Mouse (Mus musculus) fat pad, adult 2 months (tissue): ENCODE measurements around the gene Wbp11.
A peak's percentile ranks its signal among the peaks of the same experiment; 100 is the strongest.

Experiments used
- DNase-seq: peaks from one replicate; pipeline ENCODE4 v3.0.0-alpha.2; 2011; ENCODE audit warnings: low read depth, low spot score; ENCODE audit errors: extremely low read depth

Gene Wbp11

DNA sequence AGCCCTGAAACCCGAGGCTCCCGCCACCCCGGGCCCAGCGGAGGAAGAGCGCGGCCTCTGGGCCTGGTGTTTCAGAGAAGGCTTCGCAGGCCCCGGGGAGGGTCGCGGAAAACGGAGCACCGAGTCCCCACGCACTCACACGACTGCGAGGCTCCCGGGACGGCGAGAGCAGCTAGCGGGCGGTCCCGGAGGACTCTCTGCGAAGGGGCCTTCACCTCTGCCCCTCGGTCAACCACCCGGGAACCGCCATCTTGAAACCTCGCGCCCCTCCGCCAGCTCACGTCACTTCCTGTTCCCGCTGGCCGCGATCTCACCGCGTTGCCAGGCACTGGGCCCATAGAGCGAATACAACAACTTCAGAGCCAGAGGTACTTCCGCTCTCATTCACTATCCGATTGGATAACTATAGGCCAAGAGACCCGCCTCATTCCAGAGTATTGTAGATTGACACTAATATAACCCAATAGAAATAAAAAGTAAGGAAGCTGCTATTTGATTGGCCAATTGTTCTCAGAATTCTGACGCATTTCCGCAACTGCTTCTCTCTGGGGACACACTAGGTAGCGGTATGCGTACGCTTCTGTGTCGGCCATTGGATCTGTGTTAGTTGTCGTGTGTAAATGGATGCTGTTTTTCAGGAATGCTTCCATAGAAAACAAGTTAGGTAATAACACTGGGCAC lies at the start of gene Wbp11:
Wbp11 (minus strand) TSS at position 353 of the 681 bp plus-strand sequence.
- DNase-seq, result peak; percentile 96

DNA sequence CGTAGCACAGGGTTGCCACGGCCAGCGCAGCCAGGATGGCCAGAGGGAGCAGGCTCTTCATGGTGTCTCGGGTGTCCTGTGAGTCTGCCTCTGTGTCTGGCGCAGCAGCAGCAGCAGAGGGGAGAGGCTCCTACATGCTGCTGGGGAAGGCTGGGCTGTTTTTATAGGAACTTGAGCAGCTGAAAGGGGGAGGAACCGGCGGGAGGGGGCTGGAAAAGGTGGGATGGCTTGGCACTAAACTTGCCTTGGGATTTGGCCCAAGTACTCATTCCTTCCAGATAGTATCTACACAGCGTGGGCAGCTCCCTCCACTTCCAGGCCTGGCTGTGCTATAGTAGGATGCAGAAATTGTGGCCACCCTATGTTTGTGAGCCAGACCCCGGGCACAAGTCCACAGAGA lies 47.6 kb upstream of the Wbp11 start, which contains the start of gene Mgp:
Mgp (minus strand) TSS at position 154 of the 400 bp plus-strand sequence.
- no peak for DNase-seq

DNA sequence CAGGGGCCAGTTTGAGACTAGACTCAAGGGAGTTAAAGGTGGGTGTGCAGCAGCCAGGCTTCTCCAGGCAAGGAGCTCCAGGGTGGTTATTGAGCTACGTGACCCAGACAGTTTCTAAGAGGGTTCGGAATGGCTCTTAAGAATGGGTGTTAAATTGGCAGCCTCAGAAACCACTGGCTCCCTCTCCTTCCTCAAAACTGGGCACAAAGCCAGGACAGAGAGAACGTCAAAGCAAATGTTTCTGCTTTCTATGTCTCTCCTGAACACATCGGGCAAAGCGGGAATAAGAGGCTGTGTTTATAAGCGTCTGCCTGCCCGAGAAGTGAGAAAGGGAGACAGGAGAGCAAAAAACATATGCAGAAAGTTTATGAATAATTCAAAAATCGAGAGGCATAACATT lies 46.6 kb upstream of the Wbp11 start:
- no peak for DNase-seq

DNA sequence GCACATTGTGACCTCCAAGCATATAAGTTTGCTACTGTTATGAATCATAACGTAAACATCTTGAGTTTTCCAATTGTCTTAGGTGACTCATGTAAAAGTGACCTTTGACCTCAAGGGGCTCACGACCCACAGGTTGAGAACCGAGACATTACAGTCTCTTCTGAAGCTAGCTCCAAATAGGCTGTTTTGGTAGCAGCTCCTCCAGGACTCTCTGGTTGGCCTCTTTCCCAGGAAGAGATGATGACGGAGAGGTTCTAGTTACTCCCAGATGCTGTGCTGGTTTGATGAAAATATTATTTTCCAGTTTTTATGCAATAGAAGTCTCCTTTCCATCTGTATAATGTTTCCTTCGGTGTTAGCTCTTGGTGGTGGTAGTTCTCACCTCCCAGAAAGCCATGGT lies 40.9 kb upstream of the Wbp11 start:
- DNase-seq, result no peak

DNA sequence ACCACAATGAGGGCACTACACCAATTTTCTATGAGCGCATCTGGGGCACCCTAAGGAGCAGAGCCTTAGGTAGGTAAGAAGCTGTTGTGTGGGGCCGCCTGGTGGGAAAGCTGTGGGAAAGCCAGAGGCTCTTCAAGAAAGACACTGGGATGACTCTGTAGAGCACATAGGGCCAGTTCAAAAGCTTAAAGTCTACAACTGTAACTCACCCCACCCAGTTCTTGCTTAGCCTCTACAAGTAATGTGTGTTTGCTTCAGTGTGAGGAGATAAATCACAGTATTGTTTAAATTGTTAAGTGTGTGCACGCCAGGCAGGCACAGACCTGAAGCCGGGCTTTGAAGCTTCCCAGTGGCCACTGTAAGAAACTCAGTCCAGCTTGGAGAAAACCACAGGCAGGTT lies 38.1 kb upstream of the Wbp11 start:
- no peak for DNase-seq

DNA sequence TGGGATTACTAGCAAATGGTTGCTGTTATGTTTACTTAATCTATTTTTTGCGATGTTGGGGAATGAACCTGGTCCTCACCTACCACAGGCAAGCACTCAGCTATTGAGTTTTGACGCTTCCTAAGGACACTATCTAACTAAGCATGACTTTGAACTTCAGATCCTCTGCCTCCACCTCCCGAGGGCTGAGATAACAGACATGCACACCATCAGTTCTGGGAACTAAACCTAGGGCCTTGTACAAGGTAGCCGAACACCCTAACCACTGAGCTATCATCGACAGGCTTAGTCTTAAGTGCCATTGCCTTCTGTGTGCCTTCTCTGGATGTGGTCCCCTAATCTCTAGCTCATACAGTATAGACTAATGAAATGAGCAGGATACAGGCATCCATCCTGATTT lies 37.3 kb upstream of the Wbp11 start:
- no peak for DNase-seq

DNA sequence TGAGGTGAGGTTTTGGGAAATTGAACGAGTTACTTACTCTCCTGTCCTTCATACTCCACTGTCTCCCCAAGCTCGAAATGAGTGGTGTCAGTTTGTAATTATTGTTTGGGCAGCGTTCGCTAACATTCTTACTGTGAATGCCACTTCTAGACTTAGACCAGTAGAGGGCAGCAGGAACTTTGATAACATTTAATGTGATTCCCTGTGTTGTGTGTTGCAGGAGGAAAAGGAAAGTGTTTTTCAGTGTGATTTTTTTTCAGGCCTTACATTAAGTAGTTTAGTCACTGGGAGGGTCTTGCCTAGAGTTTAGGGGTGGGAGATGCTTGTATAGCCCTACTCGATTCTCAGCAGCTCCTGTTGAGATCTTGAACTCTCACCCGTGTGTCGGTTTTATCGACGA lies 33.0 kb upstream of the Wbp11 start:
- no peak for DNase-seq

DNA sequence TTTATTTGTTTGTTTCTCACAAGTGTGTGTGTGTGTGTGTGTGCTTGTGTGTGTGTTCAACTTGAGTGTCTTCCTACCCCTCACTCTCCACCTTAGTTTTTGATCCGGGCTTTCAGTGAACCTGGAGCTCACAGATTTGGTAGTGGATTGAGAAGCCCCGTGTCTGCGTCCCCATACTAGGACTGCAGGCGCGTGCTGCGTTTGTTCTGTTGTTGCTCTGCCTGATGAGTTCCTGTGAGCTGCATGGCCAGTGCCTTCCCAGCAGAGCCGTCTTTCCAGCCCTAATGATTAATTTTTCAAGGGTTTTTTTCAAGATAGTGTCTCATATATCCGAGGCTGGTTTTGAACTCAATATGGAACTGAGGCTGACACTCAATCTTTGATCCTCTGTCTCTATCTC lies 30.4 kb upstream of the Wbp11 start:
- DNase-seq, result no peak

DNA sequence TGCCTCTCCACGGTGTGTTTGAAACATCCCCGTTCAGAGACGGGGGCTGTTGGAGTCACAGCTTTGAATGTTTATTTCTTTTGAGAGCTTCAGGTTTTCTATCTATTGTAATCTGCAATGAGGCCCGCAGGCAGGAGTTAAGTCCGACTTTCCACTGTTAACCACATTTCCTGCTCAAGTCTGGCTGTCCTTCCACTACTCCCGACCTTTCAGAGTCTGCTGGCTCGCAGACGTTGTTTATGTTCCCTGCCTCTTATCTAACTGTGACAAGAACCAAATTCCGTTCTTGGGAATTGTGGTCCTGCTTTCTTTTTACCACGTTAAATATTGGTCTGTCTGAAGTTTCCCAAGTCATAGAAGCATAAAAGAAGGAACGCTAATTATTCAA lies 29.8 kb upstream of the Wbp11 start:
- no peak for DNase-seq

DNA sequence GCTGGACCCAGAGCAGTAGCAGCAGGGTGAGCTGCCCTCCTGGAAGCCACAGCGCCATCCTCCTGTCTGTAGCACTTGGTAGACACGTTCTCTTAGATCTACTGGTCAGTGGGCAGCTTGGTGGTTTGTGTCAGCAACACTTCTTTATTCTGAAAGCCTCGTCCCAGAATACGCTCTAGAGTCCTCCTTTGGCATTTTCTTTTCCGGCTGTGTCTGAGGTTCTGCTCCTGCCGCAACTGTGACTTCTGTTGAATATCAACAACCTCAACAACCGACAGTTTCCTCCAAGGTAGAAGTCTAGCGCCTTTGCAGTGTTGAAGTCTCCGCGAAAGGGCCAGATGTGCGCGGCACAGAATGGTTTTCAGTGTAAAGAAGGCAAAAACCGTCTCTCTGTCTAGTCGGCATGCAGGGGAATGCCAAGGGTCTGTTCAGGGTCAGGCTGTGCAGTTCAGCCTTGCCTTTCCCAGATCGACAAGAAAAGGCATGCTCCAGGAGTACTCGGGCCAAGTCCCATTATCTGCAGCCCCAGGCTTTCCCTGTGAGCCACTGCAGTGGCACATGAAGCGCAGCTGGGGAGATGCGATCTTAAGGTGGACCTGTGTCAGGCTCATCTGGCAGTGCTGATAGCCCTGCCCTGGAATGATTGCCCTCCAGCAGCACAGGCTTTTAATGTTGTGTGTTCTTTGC lies 29.3 kb upstream of the Wbp11 start, which contains the start of gene Art4:
Art4 (minus strand) TSS at position 548 of the 687 bp plus-strand sequence.
- no peak for DNase-seq

DNA sequence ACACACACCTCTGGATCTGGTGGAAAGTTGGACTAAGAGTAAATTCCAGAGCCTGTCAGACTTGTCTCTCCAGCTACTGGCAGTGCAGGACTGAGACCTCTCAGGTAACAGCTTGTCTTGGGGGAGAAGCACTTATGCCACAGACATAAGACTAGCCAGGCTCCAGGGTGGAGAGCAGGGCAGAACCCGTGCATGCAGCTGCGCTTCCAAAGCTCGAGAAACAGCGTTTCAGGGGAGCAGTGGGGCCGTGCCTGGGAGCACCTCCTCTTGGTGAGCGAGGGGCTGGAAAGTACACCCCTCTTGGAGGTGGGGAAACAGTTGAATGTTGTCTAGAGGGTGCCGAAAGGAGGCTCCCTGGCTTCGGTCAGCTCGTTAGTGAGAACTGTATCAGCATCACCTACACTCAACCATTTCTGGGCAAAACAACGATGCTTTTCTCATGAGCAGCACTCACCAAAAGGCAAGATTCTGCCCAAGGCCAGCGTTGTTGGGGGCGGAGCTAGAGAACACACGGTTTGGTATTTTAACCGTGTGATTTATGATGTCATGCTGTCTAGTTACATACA lies 28.1 kb upstream of the Wbp11 start:
- no peak for DNase-seq

DNA sequence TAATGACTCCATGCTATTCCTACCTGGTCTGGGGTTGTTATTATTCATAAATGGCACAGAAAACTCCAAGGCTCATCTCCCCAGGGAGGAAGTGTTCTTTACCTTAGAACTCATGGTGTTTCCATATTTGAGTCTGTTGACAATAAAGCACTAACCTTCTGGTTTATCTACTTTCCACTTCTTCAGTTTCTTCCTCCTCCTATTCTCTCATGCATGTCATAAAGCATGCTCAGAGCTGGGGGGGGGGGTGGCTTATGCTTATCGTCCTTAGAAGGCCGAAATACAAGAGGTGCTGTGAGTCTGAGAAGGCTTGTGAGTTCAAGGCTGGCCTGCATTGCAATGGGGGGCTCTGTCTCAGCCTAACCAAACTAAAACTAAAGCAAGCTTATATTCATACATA lies 27.1 kb upstream of the Wbp11 start:
- DNase-seq, result no peak

DNA sequence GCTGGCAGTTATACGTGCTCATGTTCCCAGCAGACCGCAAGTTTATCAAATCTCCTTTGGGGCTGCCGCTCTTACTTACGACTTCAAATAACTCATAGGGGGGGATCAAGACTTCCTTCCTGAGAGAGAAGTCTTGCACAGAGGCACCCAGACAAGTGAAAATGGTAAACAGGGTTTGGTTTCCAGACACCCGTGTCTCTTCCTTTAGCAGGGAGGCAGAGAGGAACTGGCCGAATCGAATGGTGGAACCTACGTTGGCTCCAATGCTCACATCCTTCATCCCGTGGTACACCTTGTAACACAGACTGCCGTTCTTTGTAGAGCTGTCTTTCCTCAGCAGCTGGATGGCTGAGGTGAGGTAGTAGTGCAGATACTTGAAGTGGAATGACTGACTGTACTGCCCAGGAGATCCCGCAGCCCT lies 26.3 kb upstream of the Wbp11 start:
- no peak for DNase-seq

DNA sequence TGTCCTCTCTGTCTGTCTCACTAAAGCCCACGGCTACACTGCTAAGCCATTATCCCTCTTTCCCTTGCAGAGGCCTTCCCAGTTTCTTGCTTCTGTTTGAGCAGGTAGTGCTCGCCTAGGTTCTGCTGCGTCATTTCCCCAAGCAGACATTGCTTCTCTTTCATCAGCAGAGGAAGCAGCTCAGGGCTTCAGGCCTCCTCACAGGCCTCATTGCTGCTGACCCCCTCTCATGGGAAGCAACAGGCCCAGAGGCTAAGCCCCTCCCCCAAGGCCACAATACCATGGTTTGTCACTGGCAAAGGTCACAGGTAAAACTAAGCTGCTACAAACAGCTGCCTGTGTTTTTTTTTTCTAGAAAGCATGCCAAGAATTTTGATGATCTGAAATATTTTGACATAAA lies 24.7 kb upstream of the Wbp11 start:
- DNase-seq, result no peak

DNA sequence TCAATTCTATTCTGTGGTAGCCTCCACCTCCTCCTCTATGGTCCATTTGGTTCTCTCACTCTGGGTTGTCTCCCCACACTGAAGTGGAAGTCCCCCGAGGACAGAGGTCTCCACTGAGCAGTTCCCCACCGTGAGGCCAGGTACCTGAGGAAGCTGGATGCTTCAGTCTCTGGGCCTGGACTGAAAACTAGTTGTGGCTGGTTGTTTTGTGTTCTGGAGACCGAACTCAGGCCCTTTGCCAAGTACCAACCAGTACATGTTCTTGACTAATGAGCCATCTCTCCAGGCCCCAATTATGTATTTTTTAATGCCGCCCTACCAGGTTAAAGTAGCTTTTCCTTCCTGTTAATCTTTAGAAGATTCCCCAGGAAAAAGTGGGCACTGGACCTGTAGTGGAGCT lies 24.3 kb upstream of the Wbp11 start:
- DNase-seq, result no peak

DNA sequence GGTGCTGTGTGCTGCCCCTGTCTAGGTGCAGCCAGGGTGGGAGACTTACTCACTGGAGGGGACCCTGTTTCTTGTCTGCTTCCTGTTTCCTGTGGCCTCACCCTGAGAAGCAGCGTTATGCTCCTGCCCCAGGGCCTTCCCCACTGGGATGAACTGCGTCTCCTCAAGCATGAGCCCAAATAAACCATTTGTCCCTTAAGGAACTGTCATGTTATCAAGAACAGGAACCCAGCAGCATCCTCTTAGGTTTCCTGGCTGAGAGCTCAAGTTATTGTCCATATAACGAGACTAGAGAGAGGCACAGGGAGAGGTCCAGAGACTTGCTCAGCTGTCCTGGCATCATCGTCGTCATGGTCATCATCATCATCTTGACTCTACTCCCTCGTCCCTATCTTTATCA lies 22.2 kb upstream of the Wbp11 start:
- no peak for DNase-seq

DNA sequence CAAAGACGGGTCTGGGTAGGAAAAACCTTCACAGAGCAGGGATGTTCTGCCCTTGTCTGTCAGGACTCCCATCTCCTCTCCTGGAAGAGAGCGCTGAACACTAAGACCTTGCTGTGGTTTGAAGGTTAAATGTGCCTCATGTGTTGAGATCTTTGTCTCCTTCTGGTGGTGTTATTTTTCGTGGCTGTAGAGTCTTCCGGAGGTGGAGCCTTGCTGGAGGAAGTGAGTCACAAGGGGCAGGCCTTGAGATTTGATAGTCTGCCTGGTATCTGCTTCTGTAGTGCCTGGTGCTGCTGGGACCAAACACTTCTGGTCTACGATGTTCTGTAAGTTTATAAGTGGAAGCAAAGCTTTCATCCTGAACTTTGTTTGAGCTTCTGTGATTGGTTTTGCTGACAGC lies 20.9 kb upstream of the Wbp11 start:
- no peak for DNase-seq

DNA sequence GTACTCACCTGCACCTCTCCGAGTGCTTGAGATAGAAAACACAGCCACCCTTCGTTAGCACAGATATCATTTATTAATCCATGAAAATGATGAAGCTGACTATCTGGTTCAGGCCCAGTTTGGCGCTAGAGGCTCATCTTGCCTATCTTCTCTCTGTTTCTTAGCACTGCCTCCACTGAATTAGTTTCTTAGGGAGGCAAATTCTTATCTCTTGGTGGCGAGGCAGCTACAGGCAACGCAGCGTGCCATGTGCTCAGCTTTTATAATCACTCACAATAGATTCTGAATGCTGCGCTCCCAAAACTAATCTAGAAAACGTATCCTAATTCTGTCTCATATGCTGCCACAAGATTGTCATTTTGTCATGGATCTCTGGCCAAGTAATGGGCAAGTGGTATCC lies 20.4 kb upstream of the Wbp11 start:
- DNase-seq, result no peak

DNA sequence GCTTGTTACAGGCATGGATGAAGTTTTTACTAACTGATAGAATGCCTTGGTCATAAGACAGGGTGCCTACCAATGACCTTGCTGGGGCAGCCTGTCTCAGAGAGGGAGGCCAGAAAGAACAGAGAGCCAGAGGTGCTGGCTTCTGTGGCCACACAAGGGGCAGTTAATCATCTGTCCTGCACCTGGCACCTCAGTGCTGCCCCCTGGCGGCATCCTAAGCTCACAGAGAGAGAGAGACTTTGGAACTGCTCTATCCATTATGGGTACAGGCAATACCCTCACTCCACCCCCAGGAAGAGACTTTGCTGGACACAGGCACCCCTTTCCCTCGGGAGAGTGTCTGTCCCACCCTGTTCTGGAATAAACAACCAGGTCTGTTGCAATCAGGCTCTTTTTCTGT lies 19.8 kb upstream of the Wbp11 start:
- no peak for DNase-seq

DNA sequence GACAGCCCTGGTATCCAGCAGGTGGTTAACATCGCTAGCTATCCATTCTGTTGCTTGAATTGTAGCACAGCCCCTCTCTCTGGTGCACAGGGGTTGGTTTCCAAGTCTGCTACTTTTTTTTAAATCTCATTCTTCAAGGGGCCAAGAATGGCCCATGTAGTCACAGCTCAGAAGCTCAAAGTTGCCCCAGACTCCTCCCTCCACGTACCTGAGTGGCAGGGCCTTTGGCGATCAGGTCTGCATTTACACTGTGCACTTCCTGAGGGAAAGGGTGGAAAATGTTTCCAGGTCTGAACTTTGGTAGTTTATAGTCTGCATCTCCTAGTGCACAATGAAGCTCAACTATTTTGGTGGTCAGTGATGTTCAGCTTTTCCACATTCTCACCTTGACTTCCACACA lies 19.2 kb upstream of the Wbp11 start:
- DNase-seq, result no peak

DNA sequence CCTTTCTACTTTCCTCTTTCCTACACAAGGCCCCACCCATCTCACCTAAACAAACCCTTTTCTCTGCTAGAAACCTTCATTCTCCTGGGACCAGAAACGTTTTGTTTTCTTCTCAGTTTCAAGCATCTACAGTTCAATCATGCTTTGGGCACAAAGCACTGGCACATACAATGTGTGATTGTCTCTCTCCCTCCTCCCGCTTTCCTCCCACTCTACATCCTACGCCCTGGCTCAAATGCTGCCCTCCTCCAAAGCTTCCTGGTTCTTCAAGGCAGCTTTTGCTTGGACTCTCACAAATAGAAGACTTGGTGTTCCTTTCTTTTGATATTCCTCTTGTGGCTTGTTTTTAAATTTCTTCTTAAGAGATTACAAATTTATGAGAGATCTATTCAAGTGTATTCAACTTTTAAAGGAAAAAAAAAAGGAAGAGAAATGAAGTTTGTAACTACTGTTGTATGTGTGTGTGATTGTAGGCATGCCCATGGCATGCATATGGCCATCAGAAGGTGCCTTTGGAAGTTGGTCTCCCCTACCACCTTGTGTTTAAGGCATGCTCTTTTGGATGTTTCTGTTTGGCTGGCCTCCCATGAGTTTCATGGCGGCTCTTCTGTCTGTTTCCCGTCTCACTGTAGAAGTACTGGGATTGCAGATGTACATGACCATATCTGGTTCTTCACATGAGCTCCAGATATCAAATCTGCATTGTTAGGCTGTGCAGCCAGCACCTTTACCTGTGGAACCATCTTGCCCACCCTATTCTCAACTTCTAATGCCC lies 17.9 kb upstream of the Wbp11 start:
- DNase-seq, result no peak

DNA sequence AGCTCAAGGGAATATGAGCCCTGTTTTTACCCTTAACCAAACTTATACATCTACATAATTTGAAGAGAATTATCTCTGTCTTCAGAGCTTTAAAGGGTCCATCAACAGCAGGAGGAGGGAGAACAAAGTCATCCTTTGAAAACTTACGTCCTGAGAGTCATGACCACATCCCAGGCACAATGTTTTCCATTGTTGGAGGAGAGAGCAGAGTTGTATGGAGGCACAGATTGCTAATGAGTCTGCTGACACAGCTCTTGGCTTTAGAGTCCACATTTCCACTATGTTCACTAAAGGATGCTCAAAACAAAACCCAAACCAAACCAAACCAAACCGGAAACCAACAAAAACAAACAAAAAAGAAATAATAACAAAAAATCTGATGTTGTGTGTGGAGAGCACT lies 16.9 kb upstream of the Wbp11 start:
- DNase-seq, result no peak
